Mouse (Mus musculus): ENCODE results near the gene Gm8765. TPM values are rescaled to one million over a fixed set of nuclear protein-coding genes. Genes with fewer than 3 reads are reported as not detected.
"Not testable (repeated sequence)": the region's sequence is repeated elsewhere in the genome, so short reads cannot be mapped to it uniquely, and the experiment has no call there.

Gene Gm8765
- not detected in 2 replicates for polyA plus RNA-seq (2015; fragmentation: Nextera tagmentation; extraction: Ambion mirVana)

DNA sequence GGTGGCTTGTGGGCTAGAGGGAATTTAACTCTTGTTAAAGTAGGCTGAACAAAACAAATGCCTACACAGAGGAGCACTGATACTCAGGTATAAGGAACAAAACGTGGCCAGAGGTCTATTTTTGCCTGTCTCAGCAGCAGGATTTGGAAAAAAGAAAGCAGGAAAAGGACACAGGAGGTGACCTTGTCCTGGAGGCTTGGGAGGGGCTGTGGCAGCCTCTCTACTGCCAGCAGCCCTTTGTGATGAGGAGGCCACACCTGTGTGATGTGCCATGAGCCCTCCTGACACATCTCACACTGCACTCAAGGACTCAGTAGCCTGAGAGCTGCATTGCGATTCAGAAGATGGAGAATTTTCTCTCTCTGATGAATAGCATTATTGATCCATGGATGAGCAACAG lies at the start of gene Gm8765:
Gene Gm8765, plus strand, starts transcription at position 301 of the 400 bp plus-strand sequence.
- H3K9me3 ChIP-seq (ENCODE audit: control insufficient read depth); ATAC-seq; H3K9ac ChIP-seq (ENCODE audit: low read depth, low read length); H3K4me1 ChIP-seq (replicated peaks; ENCODE audit: control insufficient read depth, insufficient read depth, low read length); H3K27ac ChIP-seq (ENCODE audit: low read depth, low read length); H3K4me2 ChIP-seq (replicated peaks; ENCODE audit: low read depth); H3K36me3 ChIP-seq (ENCODE audit: control insufficient read depth, insufficient read depth); H3K27me3 ChIP-seq (replicated peaks; ENCODE audit: control insufficient read depth, insufficient read depth, low read length); H3K4me3 ChIP-seq (ENCODE audit: low read depth, low read length): not testable (repeated sequence)
- WGBS = 28% methylated on average over 1 of the region's 2 CpGs

DNA sequence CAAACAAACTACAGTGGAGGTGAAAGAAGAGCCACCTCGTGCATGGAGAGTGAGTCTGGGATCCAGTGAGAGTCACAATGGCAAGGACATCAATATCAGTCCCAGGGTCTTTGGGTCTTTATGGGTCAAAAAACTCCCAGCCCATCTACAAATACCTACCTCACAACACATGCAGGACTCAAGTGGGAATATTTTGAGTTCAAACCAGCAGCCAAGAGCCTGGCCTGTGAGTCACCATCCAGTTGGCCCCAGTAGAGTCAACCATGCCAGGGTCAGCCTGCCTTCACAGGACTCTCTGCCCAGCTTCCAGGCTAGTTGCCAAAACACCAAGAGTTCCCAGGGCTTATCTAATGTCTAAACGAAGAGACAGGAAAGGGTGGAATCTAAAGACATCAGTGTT lies 49.3 kb upstream of the Gm8765 start:
- not testable (repeated sequence) for H3K36me3 ChIP-seq (ENCODE audit: control insufficient read depth, insufficient read depth); H3K4me3 ChIP-seq (ENCODE audit: low read depth, low read length); H3K9me3 ChIP-seq (ENCODE audit: control insufficient read depth); ATAC-seq; H3K27ac ChIP-seq (ENCODE audit: low read depth, low read length); H3K9ac ChIP-seq (ENCODE audit: low read depth, low read length); H3K27me3 ChIP-seq (replicated peaks; ENCODE audit: control insufficient read depth, insufficient read depth, low read length); H3K4me1 ChIP-seq (replicated peaks; ENCODE audit: control insufficient read depth, insufficient read depth, low read length); H3K4me2 ChIP-seq (replicated peaks; ENCODE audit: low read depth)
- WGBS = 83% methylated on average over 2 of the region's 2 CpGs

DNA sequence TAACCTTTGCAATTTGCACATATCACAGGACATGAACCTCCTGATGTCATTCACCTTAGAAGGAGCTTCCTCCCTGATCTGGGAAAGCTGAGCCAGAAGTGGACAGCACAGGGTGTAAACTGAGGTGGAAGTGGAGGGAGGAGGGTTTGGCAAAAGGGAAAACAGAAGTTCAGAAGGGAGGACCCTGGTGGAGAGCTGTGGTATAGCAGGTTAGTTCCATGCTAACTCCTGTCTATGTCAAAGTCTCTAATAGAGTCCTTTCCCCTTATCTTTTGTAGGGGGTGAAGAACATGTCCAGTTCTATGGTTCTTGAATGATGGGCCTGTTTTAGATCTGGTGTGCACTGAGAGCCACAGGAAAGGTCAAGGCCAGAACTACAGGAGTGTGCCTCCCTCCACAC lies 52.2 kb downstream of the Gm8765 start:
- H3K4me1 ChIP-seq (replicated peaks; ENCODE audit: control insufficient read depth, insufficient read depth, low read length); ATAC-seq; H3K27me3 ChIP-seq (replicated peaks; ENCODE audit: control insufficient read depth, insufficient read depth, low read length); H3K36me3 ChIP-seq (ENCODE audit: control insufficient read depth, insufficient read depth); H3K4me2 ChIP-seq (replicated peaks; ENCODE audit: low read depth); H3K4me3 ChIP-seq (ENCODE audit: low read depth, low read length); H3K9ac ChIP-seq (ENCODE audit: low read depth, low read length); H3K9me3 ChIP-seq (ENCODE audit: control insufficient read depth); H3K27ac ChIP-seq (ENCODE audit: low read depth, low read length): not testable (repeated sequence)
- peak; percentile 34; the same call in 1 of the 2 replicates for TF ChIP-seq CTCF (IDR thresholded peaks at IDR 0.05; ENCODE audit: low read depth)

DNA sequence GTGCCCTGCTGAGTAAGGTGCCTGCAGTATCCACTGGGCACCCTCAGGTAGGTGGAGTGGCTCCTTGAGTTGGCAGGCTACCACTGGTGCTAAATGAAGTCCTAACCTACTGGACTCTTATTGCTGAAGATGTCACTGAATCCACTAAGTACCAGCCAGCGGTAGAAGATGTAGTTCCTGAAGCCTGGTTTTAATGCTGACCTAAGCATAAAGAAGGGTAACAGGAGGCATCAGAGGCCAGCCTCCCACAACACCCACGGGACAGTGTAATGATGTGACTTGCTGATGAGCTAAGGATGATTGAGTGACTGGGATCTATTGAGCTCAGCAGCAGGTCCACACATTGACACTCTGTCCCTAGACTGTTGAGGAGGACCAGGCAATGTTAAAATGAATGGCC lies 53.6 kb downstream of the Gm8765 start:
- Histone ChIP-seq H3K9me3 (ENCODE audit: control insufficient read depth) (no peaks in the 10 kb centered on the region), H3K27me3 (replicated peaks; ENCODE audit: control insufficient read depth, insufficient read depth, low read length) (no peaks in the 10 kb centered on the region), H3K27ac (ENCODE audit: low read depth, low read length) (no peak overlapping the region), H3K4me2 (replicated peaks; ENCODE audit: low read depth) (no peak overlapping the region), H3K9ac (ENCODE audit: low read depth, low read length) (no peak overlapping the region), H3K4me1 (replicated peaks; ENCODE audit: control insufficient read depth, insufficient read depth, low read length) (no peaks in the 10 kb centered on the region), H3K36me3 (ENCODE audit: control insufficient read depth, insufficient read depth) (no peaks in the 10 kb centered on the region), H3K4me3 (ENCODE audit: low read depth, low read length) (no peak overlapping the region)
- no peak for ATAC-seq
- 86% methylated on average over 2 of the region's 2 CpGs for WGBS
- TF ChIP-seq CTCF (IDR thresholded peaks at IDR 0.05; ENCODE audit: low read depth) = no peak

DNA sequence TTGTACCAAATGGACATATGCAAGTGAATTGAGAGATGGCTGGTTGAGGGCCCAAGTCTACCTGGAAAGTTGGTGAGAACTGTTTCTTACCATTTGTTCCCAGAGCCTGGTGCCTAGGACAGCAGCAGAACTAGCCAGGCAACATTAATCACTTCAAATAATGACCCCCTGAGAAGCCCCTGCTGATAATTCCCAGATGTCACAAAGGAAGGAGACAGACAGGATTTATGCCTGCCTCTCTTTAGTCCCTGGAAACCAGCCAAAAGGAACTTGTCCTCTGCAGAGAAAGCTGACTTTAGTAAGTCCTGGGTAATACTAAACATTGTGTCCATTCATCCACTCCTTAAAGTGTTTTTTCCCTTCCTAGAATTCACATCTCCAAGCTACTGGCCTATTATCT lies 54.8 kb downstream of the Gm8765 start:
- not testable (repeated sequence) for H3K36me3 ChIP-seq (ENCODE audit: control insufficient read depth, insufficient read depth); H3K4me2 ChIP-seq (replicated peaks; ENCODE audit: low read depth); H3K4me1 ChIP-seq (replicated peaks; ENCODE audit: control insufficient read depth, insufficient read depth, low read length); H3K9ac ChIP-seq (ENCODE audit: low read depth, low read length); H3K27ac ChIP-seq (ENCODE audit: low read depth, low read length); H3K27me3 ChIP-seq (replicated peaks; ENCODE audit: control insufficient read depth, insufficient read depth, low read length); H3K9me3 ChIP-seq (ENCODE audit: control insufficient read depth); ATAC-seq; H3K4me3 ChIP-seq (ENCODE audit: low read depth, low read length)

Small RNAs within 50 kb of the gene (microRNA-seq; reads per million reads assigned to microRNA genes)
- gene Gm23952 = not detected

Other genes with a start within 250 kb of the Gm8765 start
- not detected in 2 replicates for gene Nutm2, start 231.0 kb upstream of the Gm8765 start, polyA plus RNA-seq (2015; fragmentation: Nextera tagmentation; extraction: Ambion mirVana)
- gene Gm904, start 55.1 kb upstream of the Gm8765 start, polyA plus RNA-seq (2015; fragmentation: Nextera tagmentation; extraction: Ambion mirVana) = not detected in 2 replicates

All from intestine, postnatal 0 days (tissue).